Mouse (Mus musculus) myocyte (in vitro differentiated cells): Measurements from ENCODE around the gene Rbm15b.

Experiments used
- MAX ChIP-seq: IDR thresholded peaks from one replicate; pipeline ENCODE4 v1.6.1; 2011; ENCODE audit warnings: low read depth, mild to moderate bottlenecking, control low read depth
- POLR2A ChIP-seq: IDR thresholded peaks from one replicate; pipeline ENCODE4 v1.6.1; 2011; ENCODE audit warnings: low read depth, mild to moderate bottlenecking, control low read depth, moderate library complexity; ENCODE audit not compliant: insufficient read length
- USF1 ChIP-seq: IDR thresholded peaks from one replicate; pipeline ENCODE4 v1.6.1; 2011; ENCODE audit warnings: low read depth, mild to moderate bottlenecking, control low read depth, moderate library complexity

DNA sequence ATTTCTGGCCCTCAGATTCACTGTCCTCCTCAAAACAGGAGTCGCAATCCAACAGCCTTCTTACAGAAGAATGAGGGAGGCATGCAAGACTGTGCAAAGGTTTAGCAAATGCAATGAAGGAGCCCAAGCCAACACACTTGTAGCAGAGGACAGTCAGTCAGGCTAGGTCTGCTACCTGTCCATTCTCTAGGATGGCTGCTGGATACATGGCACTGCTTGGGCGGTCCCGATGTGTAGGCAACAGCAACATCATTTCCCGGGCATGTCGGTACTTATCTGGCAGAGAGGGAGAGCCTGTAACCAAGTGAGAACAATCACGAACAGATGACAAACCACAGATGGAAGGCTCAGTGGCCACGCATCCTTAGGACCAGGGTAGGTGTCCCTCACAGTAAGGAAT, 14.4 kb upstream of the Rbm15b start:
- no peak for TF ChIP-seq USF1
- no peak for TF ChIP-seq POLR2A
- no peak for TF ChIP-seq MAX
